Mouse (Mus musculus): ENCODE results near the gene Olfr506.
"Not testable (repeated sequence)": the region's sequence is repeated elsewhere in the genome, so short reads cannot be mapped to it uniquely, and the experiment has no call there.

Olfr506 gene

GRCm38 (mm10) chr7:108610487-108610886, at the start of gene Olfr506:
Gene Olfr506, plus strand, starts transcription at chr7:108610787.
- no peak for DNase-seq (ENCODE audit: low spot score)

GRCm38 (mm10) chr7:108565693-108566092, 44.9 kb upstream of the Olfr506 start, which contains the start of gene Olfr504:
Gene Olfr504, minus strand, starts transcription at chr7:108565793.
- no peak for DNase-seq (ENCODE audit: low spot score)

- DNase-seq (ENCODE audit: low spot score): no peak
Measured at GRCm38 (mm10) chr7:108589797-108590196, 20.8 kb upstream of the Olfr506 start.

GRCm38 (mm10) chr7:108601916-108602315, 8.7 kb upstream of the Olfr506 start:
- not testable (repeated sequence) for DNase-seq (ENCODE audit: low spot score)

GRCm38 (mm10) chr7:108614110-108614509, 3.5 kb downstream of the Olfr506 start:
- DNase-seq (ENCODE audit: low spot score): no peak

- DNase-seq (ENCODE audit: low spot score): not testable (repeated sequence)
Measured at GRCm38 (mm10) chr7:108616781-108617180, 6.2 kb downstream of the Olfr506 start.

GRCm38 (mm10) chr7:108621514-108621913, 10.9 kb downstream of the Olfr506 start, which contains the start of gene Olfr507:
Gene Olfr507, plus strand, starts transcription at chr7:108621814.
- DNase-seq (ENCODE audit: low spot score): no peak

- DNase-seq (ENCODE audit: low spot score): no peak
Measured at GRCm38 (mm10) chr7:108629694-108630093, 19.1 kb downstream of the Olfr506 start, which contains the start of gene Olfr508. Gene Olfr508, plus strand, starts transcription at chr7:108629994.

- no peak for DNase-seq (ENCODE audit: low spot score)
Measured at GRCm38 (mm10) chr7:108651806-108652205, 41.2 kb downstream of the Olfr506 start, which contains the start of gene Olfr509. Gene Olfr509, minus strand, starts transcription at chr7:108651906.

- no peak for DNase-seq (ENCODE audit: low spot score)
Measured at GRCm38 (mm10) chr7:108662419-108662818, 51.8 kb downstream of the Olfr506 start.

Data from lung, postnatal 25 days (tissue).